Mouse (Mus musculus) heart, embryonic 14.5 days (tissue): Measurements from ENCODE around the gene 1700018B08Rik. TPM values are rescaled to one million over a fixed set of nuclear protein-coding genes. Genes with fewer than 3 reads are reported as not detected.

Source experiments
- ATAC-seq: fragments of 200-750 bp; cut with Nextera tagmentation; 2 replicates; pipeline ENCODE4 v1.8.0; 2017; ENCODE audit warnings: low read depth, moderate TSS enrichment; ENCODE audit not compliant: insufficient number of reproducible peaks, insufficient read depth, low FRiP score
- H3K27ac ChIP-seq, 2 experiments: fragments of 200-500 bp in 1 of 2; fragments of 300-500 bp in 1 of 2; sonication (generic) in 1 of 2; replicated peaks in 1 of 2; 2 replicates each; pipeline ENCODE4 v1.5.1; 2012 to 2014; ENCODE audit warnings: low read depth in 2 of 2, low read length in 2 of 2, control low read depth in 1 of 2, mild to moderate bottlenecking in 1 of 2, mixed read lengths in 1 of 2; ENCODE audit not compliant: control insufficient read depth in 1 of 2, insufficient read depth in 1 of 2
- H3K27me3 ChIP-seq: fragments of 300-500 bp; sonication (generic); 2 replicates; pipeline ENCODE4 v1.6.1; 2014; ENCODE audit warnings: mild to moderate bottlenecking, low read length, control low read depth; ENCODE audit not compliant: control insufficient read depth, insufficient read depth
- H3K36me3 ChIP-seq: fragments of 300-500 bp; sonication (generic); 2 replicates; pipeline ENCODE4 v1.6.1; 2014; ENCODE audit warnings: mild to moderate bottlenecking, control low read depth, low read length, mixed read lengths; ENCODE audit not compliant: control insufficient read depth, insufficient read depth
- H3K4me1 ChIP-seq, 2 experiments: fragments of 200-500 bp in 1 of 2; fragments of 300-500 bp in 1 of 2; sonication (generic) in 1 of 2; 2 replicates each; pipeline ENCODE4 v1.6.1; 2012 to 2014; ENCODE audit warnings: low read length in 2 of 2, control low read depth in 1 of 2, mixed read lengths in 1 of 2; ENCODE audit not compliant: control insufficient read depth in 2 of 2, insufficient read depth in 2 of 2
- H3K4me2 ChIP-seq: fragments of 300-500 bp; sonication (generic); 2 replicates; pipeline ENCODE4 v1.6.1; 2014; ENCODE audit warnings: mild to moderate bottlenecking, low read length
- H3K4me3 ChIP-seq, 2 experiments: fragments of 200-500 bp in 1 of 2; fragments of 300-500 bp in 1 of 2; sonication (generic) in 1 of 2; 2 replicates each; pipeline ENCODE4 v1.5.1; 2012 to 2014; ENCODE audit warnings: low read length in 2 of 2, mild to moderate bottlenecking in 2 of 2, control low read depth in 1 of 2, low read depth in 1 of 2, moderate library complexity in 1 of 2; ENCODE audit not compliant: control insufficient read depth in 1 of 2, insufficient read depth in 1 of 2
- H3K9ac ChIP-seq: fragments of 300-500 bp; sonication (generic); 2 replicates; pipeline ENCODE4 v1.6.1; 2014; ENCODE audit warnings: mild to moderate bottlenecking, low read length
- H3K9me3 ChIP-seq: fragments of 300-500 bp; sonication (generic); 2 replicates; pipeline ENCODE4 v1.6.1; 2016; ENCODE audit warnings: low read length, control low read depth; ENCODE audit not compliant: control insufficient read depth
- WGBS: fragments of 180-500 bp; shearing (Covaris S2); extraction: QIAGEN DNeasy Blood & Tissue Kit; methylation state at CpG from one replicate; pipeline ENCODE4 v1.1.7; 2014; 5-methylcytosine and 5-hydroxymethylcytosine counted together
- polyA plus RNA-seq: library from polyadenylated mRNA; unstranded; fragments of >200 nt; fragmentation: Nextera tagmentation; extraction: Ambion mirVana; gene quantifications from 2 replicates; pipeline ENCODE4 v1.2.1, GENCODE M21; 2014

1700018B08Rik gene
- polyA plus RNA-seq, 1 experiment from 2014 or later: not detected

GRCm38 (mm10) chr8:121497621-121498020 lies 46.5 kb downstream of the 1700018B08Rik start:
- Histone ChIP-seq H3K27ac (no peak overlapping the region), H3K4me1 (no peaks in the 10 kb centered on the region), H3K9ac (no peak overlapping the region), H3K4me3 (no peak overlapping the region), H3K36me3 (no peaks in the 10 kb centered on the region), H3K27me3 (peaks cover 8% of the 10 kb centered on the region), H3K4me2 (no peak overlapping the region), H3K9me3 (no peaks in the 10 kb centered on the region)
- ATAC-seq: no peak
- WGBS: 80% methylated on average over 6 of the region's 6 CpGs

DNA sequence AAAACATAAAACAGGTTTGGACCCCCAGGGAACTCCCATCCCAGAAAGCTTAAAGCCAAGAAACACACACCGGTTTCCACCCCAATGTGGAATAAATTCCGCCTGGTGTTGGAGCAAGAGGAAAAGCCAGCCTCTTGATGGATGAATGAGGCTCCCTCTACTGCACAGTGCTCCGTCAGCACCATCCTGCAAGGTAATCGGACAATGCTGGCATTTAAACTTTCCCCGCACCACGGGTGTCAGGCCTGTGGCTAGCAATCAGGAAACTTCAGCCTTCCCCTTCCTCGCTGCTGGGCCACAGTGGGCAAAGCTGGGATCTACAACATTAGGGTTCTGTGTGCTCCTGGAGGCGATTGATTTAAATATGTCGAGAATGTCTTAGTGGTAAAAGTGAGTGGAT lies 52.5 kb downstream of the 1700018B08Rik start:
- H3K27me3 ChIP-seq: peaks cover 8% of the 10 kb centered on the region; the same call in 1 of the 2 replicates
- H3K27ac ChIP-seq: no peak overlapping the region
- 49% methylated on average over 9 of the region's 9 CpGs for WGBS
- no peak overlapping the region for H3K9ac ChIP-seq
- no peak for ATAC-seq
- H3K4me2 ChIP-seq: no peak overlapping the region
- no peaks in the 10 kb centered on the region for H3K9me3 ChIP-seq
- no peaks in the 10 kb centered on the region for H3K36me3 ChIP-seq
- no peaks in the 10 kb centered on the region; a peak in 1 of 4 replicates for H3K4me1 ChIP-seq
- no peak overlapping the region for H3K4me3 ChIP-seq

DNA sequence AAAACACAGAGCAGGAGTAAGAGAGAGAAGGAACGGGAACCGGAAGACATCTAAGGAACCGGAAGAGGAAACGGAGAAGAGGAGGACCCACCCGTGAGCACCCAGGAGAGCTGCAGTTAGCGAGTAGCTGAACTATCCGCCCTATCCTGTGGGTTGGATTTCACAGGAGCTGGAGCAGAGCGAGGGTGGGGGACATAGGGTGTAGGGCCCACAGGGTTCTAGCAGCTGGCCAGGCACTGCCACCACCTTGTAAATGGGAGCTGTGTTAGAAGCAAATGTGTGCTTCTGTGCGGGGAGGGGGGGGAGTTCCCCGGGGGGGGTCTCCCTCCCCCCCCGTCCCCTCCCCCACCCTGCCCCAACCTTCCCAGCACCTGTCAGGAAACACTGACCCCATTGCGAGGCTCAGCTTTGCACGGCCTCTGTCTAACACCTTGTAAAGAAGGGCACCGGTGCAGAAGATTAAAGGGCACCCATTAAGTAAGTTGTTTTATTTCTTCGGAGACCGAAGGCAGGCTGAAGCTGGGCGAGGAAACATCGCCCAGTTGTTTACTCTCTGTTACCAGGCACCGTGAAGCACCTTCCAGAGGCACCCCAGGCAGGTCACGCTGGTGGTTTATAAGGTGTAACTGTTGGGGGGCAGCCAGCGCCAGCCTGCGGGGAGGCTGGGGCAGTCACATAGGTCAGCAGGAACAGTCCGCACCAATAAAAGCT lies 59.9 kb downstream of the 1700018B08Rik start:
- Histone ChIP-seq H3K4me2 (no peak overlapping the region), H3K9me3 (no peaks in the 10 kb centered on the region), H3K27me3 (no peaks in the 10 kb centered on the region), H3K4me3 (no peak overlapping the region), H3K9ac (no peak overlapping the region), H3K4me1 (peaks cover 0 to 4% of the 10 kb centered on the region in 2 experiments; a peak in 1 of 4 replicates), H3K36me3 (no peaks in the 10 kb centered on the region), H3K27ac (no peak overlapping the region)
- ATAC-seq: no peak
- WGBS: 64% methylated on average over 23 of the region's 23 CpGs

Other genes starting within 250 kb of the 1700018B08Rik start
- gene Fbxo31, start 34.5 kb upstream of the 1700018B08Rik start, polyA plus RNA-seq: 9.8 and 11.8 TPM in 2 replicates
- gene Map1lc3b, start 46.0 kb upstream of the 1700018B08Rik start, polyA plus RNA-seq: 252 and 267 TPM in 2 replicates
- 12.9 and 13.9 TPM in 2 replicates for gene Zcchc14, start 108.6 kb upstream of the 1700018B08Rik start, polyA plus RNA-seq
- gene Jph3, start 185.3 kb upstream of the 1700018B08Rik start, polyA plus RNA-seq: 0.15 and 0.18 TPM in 2 replicates